Mouse (Mus musculus) yolk sac, embryonic 10.5 days (tissue): ENCODE results near the gene Uqcr11.

Experiments
- DNase-seq: peaks from one replicate; pipeline ENCODE4 v3.0.0-alpha.2; 2017; ENCODE audit warnings: low spot score

Gene Uqcr11

GRCm38 (mm10) chr10:80376160-80376559 is 30.5 kb downstream of the Uqcr11 start:
- DNase-seq, result peak; percentile 77

GRCm38 (mm10) chr10:80374063-80374462 is 32.6 kb downstream of the Uqcr11 start:
- peak; percentile 53 for DNase-seq

DNA sequence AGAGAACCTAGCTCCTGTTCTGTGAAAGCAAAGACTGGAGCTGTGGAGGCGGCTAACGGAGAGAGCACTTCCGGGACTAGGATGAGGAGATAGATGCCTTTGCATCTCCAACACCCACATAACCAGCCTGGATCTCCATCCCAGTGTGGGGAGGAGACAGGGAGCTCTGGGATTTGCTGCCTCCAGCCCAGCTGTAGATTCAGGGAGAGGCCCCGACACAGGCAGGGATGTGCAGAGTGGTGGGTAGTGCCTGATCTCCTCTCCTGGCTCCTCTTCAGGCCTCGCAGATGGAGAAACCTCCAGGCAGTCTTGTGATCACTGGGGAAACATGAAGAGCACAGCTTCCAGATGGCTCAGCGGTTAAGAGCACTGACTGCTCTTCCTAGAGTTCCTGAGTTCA is 33.9 kb downstream of the Uqcr11 start:
- DNase-seq, result no peak

DNA sequence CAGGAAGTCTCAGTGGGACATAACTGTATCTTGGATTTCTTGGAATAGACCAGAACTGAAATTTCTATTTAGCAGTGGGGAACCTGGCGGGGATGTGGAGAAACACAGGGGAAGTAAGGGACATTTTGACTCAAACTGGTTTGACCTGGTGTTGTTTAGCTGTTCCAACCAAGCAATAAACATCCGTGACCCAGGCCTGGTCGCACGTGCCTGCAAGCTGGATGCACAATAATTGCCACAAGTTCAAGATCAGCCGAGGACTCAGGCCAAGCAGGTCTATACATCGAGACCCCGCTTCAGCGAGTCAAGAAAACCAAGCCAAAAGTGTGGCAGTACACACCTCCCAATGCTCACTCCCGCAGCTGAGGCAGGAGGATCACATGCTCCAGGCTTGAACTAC is 34.6 kb downstream of the Uqcr11 start:
- DNase-seq, result no peak

- no peak for DNase-seq
These were observed 35.1 kb downstream of the Uqcr11 start for GRCm38 (mm10) chr10:80371411-80371966.

- no peak for DNase-seq
These were observed 36.5 kb downstream of the Uqcr11 start for GRCm38 (mm10) chr10:80369995-80370747.

DNA sequence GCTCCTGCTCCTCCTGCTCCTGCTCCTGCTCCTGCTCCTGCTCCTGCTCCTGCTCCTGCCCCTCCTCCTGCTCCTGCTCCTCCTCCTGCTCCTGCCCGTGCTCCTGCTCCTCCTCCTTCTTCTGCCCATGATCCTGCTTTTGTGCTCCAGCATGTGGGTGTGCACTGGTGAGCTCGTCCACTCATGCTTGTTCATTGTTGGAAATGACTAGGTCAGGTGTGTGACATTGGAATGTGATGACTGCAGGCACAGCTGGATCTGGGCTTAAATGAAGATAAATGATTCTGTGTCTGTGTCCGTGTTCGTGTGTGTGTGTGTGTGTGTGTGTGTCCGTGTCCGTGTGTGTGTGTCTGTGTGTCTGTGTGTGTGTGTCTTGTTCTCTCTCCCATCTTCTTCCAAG is 38.2 kb downstream of the Uqcr11 start:
- no peak for DNase-seq

GRCm38 (mm10) chr10:80367954-80368353 is 38.7 kb downstream of the Uqcr11 start:
- DNase-seq, result no peak

- DNase-seq, result no peak
These were observed 40.9 kb downstream of the Uqcr11 start for GRCm38 (mm10) chr10:80365736-80366135.

GRCm38 (mm10) chr10:80363734-80364133 is 42.9 kb downstream of the Uqcr11 start:
- DNase-seq, result no peak

- DNase-seq, result peak; percentile 14
These were observed 48.5 kb downstream of the Uqcr11 start for GRCm38 (mm10) chr10:80357994-80358639.

GRCm38 (mm10) chr10:80357336-80357735 is 49.3 kb downstream of the Uqcr11 start:
- DNase-seq, result no peak

- no peak for DNase-seq
These were observed 49.9 kb downstream of the Uqcr11 start for GRCm38 (mm10) chr10:80356737-80357136.

DNA sequence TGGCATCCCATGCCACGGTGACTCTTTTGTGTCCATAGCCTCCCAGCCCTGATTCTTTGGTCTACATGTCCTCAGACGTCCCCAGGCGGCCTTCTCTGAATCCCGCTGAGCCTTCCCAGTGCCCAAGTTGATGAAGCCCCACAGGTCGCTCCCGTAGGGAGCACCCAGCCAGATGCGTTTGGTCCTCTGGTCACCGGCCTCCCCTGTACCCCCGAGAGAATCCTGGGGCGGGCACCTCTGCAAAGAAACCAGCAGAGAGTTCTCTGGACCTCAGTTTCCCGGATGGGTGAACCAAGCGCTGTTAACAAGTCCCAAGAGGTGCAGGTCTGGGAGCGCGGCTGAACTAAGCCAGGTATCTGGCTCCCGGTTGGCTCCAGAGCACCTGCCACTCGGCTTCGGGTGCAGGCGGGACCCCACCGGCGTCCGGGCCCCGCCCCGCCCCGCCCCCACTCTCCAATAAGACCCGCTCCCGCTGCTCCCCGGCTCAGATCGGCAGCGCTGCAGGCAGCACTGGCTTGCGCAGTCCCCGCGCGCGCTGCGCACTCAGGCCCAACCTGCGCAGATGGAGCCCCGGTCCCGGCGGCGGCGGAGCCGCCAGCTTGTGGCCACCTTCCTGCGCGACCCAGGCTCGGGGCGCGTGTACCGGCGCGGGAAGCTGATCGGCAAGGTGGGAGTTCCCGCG is 50.5 kb downstream of the Uqcr11 start, which contains the start of gene Plk5:
Gene Plk5 (plus strand): TSS at position 459 of the 682 bp plus-strand sequence.
- no peak for DNase-seq

- DNase-seq, result no peak
These were observed 51.2 kb downstream of the Uqcr11 start for GRCm38 (mm10) chr10:80355431-80355830.
